Mouse (Mus musculus): ENCODE results near the gene Kcnh1. TPM values are rescaled to one million over a fixed set of nuclear protein-coding genes. Genes with fewer than 3 reads are reported as not detected.

Gene Kcnh1
- polyA plus RNA-seq, 1 experiment from 2014 or later = 0.94 TPM

DNA sequence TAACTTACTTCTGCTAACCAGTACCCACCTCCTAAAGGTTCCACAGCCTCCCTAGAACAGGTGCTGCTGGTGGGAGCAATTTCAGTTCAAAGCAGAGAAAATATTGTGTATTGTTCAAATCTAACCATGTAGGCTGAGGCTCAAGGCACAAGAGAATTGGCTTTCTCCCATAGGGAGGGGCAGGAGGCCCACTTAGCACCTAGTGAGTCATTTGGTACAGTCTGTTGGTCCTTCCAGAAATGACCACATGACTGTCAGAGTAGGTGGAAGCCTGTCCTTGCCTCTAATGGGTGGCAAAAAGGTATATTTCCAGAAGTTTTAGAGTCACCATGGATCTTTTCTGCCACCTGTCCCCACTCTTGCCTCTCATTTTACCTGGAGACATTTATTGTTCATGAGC is 290.9 kb downstream of the Kcnh1 start:
- no peak for ATAC-seq (ENCODE audit: low FRiP score, low read depth)
- H3K9me3 ChIP-seq = no peaks in the 10 kb centered on the region

DNA sequence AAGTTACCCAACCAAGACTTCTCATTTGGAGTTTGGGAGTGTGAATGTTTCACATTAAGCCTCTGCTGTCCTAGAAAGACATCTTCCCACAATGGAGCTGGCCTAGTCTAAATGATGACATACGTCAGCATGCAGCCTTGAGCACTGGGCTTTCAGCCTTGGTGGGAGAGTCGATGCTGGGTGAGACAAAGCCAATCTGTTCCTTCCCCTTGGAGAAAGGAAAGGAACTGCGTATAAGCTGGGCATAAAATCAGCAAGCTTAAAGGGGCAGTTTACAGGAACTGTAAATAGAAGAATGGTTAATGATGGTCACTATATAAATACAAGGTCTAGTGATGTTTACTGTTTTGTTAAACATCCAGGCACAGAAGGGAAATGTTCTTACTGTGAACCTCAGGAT is 294.5 kb downstream of the Kcnh1 start:
- Histone ChIP-seq H3K9me3 (no peaks in the 10 kb centered on the region), H3K9ac (replicated peaks) (no peak overlapping the region), H3K4me3 (no peak overlapping the region), H3K27ac (replicated peaks) (no peak overlapping the region), H3K27me3 (no peaks in the 10 kb centered on the region), H3K36me3 (no peaks in the 10 kb centered on the region), H3K4me2 (replicated peaks) (no peak overlapping the region), H3K4me1 (no peaks in the 10 kb centered on the region)
- no peak for ATAC-seq (ENCODE audit: low FRiP score, low read depth)
- 91% methylated on average over 3 of the region's 3 CpGs for WGBS

More for the DNA sequence above, 290.9 kb downstream of the Kcnh1 start:
- Histone ChIP-seq H3K9ac (replicated peaks) (no peak overlapping the region), H3K36me3 (no peaks in the 10 kb centered on the region), H3K4me3 (no peak overlapping the region), H3K27ac (replicated peaks) (no peak overlapping the region), H3K4me2 (replicated peaks) (no peak overlapping the region), H3K27me3 (no peaks in the 10 kb centered on the region), H3K4me1 (no peaks in the 10 kb centered on the region)

DNA sequence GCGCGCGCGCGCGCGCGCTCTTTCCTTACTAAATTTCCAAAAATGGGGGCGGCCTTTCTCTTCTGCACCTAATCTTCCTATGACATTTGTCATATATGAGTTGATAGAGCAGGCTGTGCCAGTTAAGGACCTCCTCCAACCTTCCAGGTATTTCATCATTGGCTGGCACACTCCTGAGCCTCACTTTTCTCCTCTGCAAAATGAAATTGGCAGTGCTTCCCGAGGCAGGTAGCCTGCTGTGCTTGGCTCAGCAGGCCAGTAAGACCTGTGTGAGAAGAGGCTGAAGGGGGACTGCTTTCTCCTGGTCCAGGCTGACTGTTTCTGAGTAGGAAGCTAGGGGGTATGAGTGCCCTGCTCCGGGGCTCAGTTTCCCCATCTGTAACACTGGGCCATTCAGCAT is 297.0 kb downstream of the Kcnh1 start:
- Histone ChIP-seq H3K4me1 (no peaks in the 10 kb centered on the region), H3K4me3 (no peak overlapping the region), H3K9me3 (no peaks in the 10 kb centered on the region), H3K4me2 (replicated peaks) (no peak overlapping the region), H3K27ac (replicated peaks) (no peak overlapping the region), H3K36me3 (no peaks in the 10 kb centered on the region), H3K9ac (replicated peaks) (no peak overlapping the region), H3K27me3 (no peaks in the 10 kb centered on the region)
- WGBS = 95% methylated on average over 11 of the region's 11 CpGs
- no peak for ATAC-seq (ENCODE audit: low FRiP score, low read depth)

DNA sequence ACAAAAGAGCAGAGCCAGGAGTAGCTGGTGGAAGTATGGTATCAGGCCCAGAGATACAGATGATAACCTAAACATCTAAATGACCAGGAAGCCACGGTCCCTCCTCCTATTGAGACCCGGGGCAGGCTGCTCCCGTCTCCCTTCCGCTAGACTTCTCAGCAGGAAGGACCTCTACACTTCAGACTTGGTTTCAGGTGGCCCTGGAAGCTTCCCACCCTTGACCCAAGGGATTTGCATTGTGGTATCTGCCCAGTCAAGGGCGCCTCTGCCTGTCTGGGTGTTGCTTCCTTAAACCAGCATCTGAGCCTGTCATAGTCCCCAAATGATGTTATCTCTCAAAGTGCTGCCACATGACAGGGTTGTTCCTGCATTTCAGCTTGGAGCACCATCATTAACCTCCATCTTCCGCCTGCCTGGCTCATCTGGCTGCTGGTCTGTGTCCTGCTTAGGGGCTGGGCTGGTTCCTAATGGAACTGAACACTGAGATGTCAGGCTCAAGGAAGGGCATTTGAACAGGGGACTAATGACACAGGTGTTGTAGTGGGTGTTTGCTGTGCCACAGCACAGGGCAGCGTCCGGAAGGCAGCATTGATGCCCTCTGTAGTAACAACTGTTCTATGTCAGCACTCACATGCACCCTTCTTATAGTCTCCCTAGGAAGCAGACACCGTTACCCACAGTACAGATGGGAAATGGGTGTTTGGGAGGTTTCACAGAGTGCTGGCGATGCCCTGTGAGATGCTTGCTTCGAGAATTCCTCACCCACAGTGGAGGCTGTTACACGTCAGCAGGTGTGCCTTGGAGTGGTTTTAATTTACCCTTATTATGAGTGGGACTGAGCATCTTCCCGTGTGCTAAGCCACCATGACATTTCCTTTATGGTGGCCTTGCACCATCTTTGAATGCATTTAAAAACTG is 299.6 kb downstream of the Kcnh1 start:
- no peak overlapping the region for H3K4me2 ChIP-seq (replicated peaks)
- H3K36me3 ChIP-seq = no peaks in the 10 kb centered on the region
- no peak overlapping the region for H3K27ac ChIP-seq (replicated peaks)
- no peaks in the 10 kb centered on the region for H3K4me1 ChIP-seq
- no peaks in the 10 kb centered on the region for H3K27me3 ChIP-seq
- H3K4me3 ChIP-seq = no peak overlapping the region
- WGBS = 80% methylated on average over 13 of the region's 13 CpGs
- no peak overlapping the region for H3K9ac ChIP-seq (replicated peaks)
- no peak for ATAC-seq (ENCODE audit: low FRiP score, low read depth)
- H3K9me3 ChIP-seq = no peaks in the 10 kb centered on the region

DNA sequence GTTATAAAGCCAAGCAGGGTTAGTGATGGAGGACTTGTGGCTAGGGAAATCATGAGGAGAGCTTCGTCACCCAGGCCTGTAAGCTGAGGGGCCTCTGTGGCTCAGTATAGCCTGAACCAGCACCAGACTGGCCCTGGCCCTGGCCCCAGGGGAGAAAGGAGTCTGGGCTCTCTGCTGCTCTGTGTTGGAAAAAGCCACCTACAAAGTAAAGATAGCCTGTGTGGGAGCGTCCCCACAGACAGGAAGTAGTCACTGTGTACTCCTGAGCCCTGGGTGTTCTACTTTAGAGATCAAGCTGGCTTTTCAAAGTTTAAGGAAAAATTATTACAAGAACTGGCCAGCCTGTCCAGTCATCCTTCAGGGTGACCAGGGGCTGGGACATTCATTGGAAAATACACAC is 306.9 kb downstream of the Kcnh1 start:
- no peak overlapping the region for H3K4me2 ChIP-seq (replicated peaks)
- no peak for ATAC-seq (ENCODE audit: low FRiP score, low read depth)
- WGBS = 90% methylated on average over 2 of the region's 2 CpGs

DNA sequence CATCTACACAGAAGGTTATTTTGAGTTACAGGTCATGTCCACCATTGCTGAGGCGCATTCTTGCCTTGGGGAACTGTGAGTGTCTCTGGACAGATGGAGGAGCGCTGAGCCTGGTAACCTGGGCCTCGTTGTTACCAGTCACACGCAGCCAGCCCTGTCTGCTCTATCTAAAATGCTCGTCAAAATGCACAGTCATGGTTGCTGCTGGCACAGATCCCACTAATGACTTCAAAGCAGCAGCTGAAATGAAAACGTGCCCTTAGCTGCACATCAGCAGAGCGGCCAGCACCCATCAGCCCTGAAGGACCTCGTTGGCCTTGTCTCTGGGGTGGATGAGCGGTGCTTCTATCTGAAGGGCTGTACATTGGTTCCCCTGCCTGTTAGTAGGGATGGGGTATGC is 311.4 kb downstream of the Kcnh1 start:
- no peak overlapping the region for H3K9ac ChIP-seq (replicated peaks)
- no peak for ATAC-seq (ENCODE audit: low FRiP score, low read depth)
- no peak overlapping the region for H3K27ac ChIP-seq (replicated peaks)
- no peaks in the 10 kb centered on the region for H3K36me3 ChIP-seq
- H3K9me3 ChIP-seq = no peaks in the 10 kb centered on the region
- H3K27me3 ChIP-seq = no peaks in the 10 kb centered on the region
- no peak overlapping the region for H3K4me2 ChIP-seq (replicated peaks)
- no peaks in the 10 kb centered on the region for H3K4me1 ChIP-seq
- H3K4me3 ChIP-seq = no peak overlapping the region
- 87% methylated on average over 9 of the region's 9 CpGs for WGBS

More for the DNA sequence above, 306.9 kb downstream of the Kcnh1 start:
- Histone ChIP-seq H3K9me3 (no peaks in the 10 kb centered on the region), H3K36me3 (no peaks in the 10 kb centered on the region), H3K9ac (replicated peaks) (no peak overlapping the region), H3K27ac (replicated peaks) (no peak overlapping the region), H3K27me3 (no peaks in the 10 kb centered on the region), H3K4me1 (no peaks in the 10 kb centered on the region), H3K4me3 (no peak overlapping the region)

DNA sequence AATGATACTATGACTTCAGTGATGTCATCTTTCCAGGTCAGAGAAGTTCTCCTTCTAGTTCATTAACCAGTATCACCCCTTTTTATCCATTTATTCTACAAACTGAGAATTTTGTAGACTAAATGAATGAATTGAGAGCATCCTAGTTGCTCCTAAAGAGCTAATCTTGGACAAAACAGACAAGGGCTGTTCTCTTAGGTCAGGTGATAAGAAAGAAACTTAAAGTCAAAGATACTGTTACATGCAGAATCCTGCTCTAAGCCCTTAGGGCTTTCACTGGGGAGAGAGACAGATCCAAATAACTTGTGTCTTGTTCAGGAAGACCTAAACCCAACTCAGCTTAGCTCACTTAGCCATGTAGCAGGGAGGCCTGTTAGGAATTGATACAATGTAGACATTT is 312.3 kb downstream of the Kcnh1 start:
- no peak for ATAC-seq (ENCODE audit: low FRiP score, low read depth)
- no peaks in the 10 kb centered on the region for H3K27me3 ChIP-seq
- H3K27ac ChIP-seq (replicated peaks) = no peak overlapping the region
- H3K9me3 ChIP-seq = no peaks in the 10 kb centered on the region
- H3K4me3 ChIP-seq = no peak overlapping the region
- H3K9ac ChIP-seq (replicated peaks) = no peak overlapping the region
- no peaks in the 10 kb centered on the region for H3K36me3 ChIP-seq
- H3K4me2 ChIP-seq (replicated peaks) = no peak overlapping the region
- H3K4me1 ChIP-seq = no peaks in the 10 kb centered on the region

DNA sequence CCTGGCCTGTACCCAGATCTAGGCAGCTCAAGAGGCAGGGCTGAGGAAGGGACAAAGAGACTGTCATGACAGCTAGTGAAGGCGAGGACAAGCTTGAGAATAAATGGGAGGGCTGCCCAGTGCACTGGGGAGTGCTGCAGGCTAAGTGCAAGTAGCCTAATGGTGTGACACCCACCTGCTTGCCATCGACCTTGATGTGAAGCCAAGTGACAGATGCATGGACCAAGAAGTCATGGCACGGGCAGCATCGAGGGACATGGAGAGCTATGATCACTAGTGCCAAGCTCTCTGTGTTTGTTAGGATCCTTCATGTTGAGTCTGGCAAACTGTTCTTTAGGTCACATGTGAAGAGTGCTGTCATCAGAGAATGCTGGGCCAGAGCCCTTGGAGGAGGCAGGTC is 313.1 kb downstream of the Kcnh1 start:
- H3K4me1 ChIP-seq = no peaks in the 10 kb centered on the region
- no peak overlapping the region for H3K4me3 ChIP-seq
- no peaks in the 10 kb centered on the region for H3K36me3 ChIP-seq
- H3K27ac ChIP-seq (replicated peaks) = no peak overlapping the region
- no peak for ATAC-seq (ENCODE audit: low FRiP score, low read depth)
- H3K27me3 ChIP-seq = no peaks in the 10 kb centered on the region
- H3K9ac ChIP-seq (replicated peaks) = no peak overlapping the region
- WGBS = 84% methylated on average over 4 of the region's 4 CpGs
- H3K4me2 ChIP-seq (replicated peaks) = no peak overlapping the region
- no peaks in the 10 kb centered on the region for H3K9me3 ChIP-seq

DNA sequence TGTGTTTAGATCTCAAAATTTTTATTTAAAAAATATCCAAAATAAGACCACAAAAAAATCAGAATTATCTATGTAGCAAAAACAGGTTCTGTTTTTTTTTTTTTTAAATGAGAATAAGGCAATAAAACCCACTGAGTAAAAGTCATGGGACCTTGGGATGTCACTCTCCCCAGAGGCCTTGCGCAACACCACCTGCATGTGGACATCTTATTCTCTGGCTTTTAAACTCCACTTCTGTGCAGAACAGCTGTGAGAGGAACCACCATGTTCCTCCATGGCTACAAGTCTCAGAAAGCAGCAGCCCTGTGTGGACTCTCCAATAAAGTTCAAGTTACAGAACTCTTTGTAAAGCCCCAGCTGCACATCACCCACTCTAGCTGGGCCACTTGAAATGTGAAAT is 322.2 kb downstream of the Kcnh1 start:
- H3K9ac ChIP-seq (replicated peaks) = no peak overlapping the region
- no peaks in the 10 kb centered on the region for H3K27me3 ChIP-seq
- 100% methylated on average over 1 of the region's 1 CpGs for WGBS
- no peaks in the 10 kb centered on the region for H3K9me3 ChIP-seq
- ATAC-seq (ENCODE audit: low FRiP score, low read depth) = no peak
- H3K4me3 ChIP-seq = no peak overlapping the region
- no peaks in the 10 kb centered on the region for H3K36me3 ChIP-seq
- H3K4me2 ChIP-seq (replicated peaks) = no peak overlapping the region
- H3K4me1 ChIP-seq = no peaks in the 10 kb centered on the region
- H3K27ac ChIP-seq (replicated peaks) = no peak overlapping the region

DNA sequence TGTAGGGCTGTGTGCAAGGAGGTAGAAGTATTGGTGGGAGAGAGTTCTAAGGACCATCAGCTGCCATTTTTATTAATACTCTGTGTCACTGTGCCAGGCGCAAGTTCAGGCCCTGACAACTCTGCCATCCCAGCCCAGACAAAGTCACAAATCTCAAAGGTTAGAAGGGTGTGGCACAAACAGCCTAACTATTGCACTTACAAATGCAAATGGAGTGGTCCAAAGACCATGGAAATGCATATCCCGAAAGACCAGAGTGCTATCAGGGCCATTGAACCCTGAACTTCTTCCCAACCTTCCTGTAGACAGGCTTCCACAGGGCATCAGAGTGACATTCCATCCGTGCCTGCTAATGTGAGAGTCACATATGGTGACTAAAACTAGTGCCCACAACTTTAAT is 324.8 kb downstream of the Kcnh1 start:
- Histone ChIP-seq H3K9ac (replicated peaks) (no peak overlapping the region), H3K4me3 (no peak overlapping the region), H3K27ac (replicated peaks) (no peak overlapping the region), H3K27me3 (no peaks in the 10 kb centered on the region), H3K36me3 (no peaks in the 10 kb centered on the region), H3K4me2 (replicated peaks) (no peak overlapping the region), H3K9me3 (no peaks in the 10 kb centered on the region), H3K4me1 (no peaks in the 10 kb centered on the region; the same call in 1 of the 2 replicates)
- 84% methylated on average over 3 of the region's 3 CpGs for WGBS
- ATAC-seq (ENCODE audit: low FRiP score, low read depth) = no peak

DNA sequence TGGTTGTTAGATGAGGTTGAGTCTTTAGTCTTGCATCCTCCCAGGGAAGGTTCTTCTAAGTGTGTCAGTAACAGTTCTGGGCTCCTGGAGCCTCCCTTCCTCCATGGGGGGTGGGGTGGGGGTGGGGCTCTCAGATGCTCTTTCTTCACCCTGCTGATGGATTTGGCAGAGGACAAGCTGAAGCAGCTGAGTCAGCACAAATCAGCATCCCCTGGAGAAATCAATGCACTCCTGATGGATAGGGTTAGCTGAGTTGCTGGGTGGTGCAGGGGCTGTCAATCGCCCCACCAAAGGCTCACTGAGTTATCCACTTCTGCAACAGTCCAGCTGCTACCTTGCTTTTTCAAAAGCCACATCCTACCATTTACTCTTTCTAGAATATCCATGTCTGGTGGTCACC is 329.1 kb downstream of the Kcnh1 start:
- peaks cover 29% of the 10 kb centered on the region for H3K4me1 ChIP-seq
- H3K36me3 ChIP-seq = no peaks in the 10 kb centered on the region
- H3K27ac ChIP-seq (replicated peaks) = no peak overlapping the region
- no peak for ATAC-seq (ENCODE audit: low FRiP score, low read depth)
- no peak overlapping the region for H3K9ac ChIP-seq (replicated peaks)
- no peaks in the 10 kb centered on the region for H3K9me3 ChIP-seq
- H3K27me3 ChIP-seq = no peaks in the 10 kb centered on the region
- 86% methylated on average over 1 of the region's 1 CpGs for WGBS
- H3K4me2 ChIP-seq (replicated peaks) = no peak overlapping the region
- no peak overlapping the region for H3K4me3 ChIP-seq

DNA sequence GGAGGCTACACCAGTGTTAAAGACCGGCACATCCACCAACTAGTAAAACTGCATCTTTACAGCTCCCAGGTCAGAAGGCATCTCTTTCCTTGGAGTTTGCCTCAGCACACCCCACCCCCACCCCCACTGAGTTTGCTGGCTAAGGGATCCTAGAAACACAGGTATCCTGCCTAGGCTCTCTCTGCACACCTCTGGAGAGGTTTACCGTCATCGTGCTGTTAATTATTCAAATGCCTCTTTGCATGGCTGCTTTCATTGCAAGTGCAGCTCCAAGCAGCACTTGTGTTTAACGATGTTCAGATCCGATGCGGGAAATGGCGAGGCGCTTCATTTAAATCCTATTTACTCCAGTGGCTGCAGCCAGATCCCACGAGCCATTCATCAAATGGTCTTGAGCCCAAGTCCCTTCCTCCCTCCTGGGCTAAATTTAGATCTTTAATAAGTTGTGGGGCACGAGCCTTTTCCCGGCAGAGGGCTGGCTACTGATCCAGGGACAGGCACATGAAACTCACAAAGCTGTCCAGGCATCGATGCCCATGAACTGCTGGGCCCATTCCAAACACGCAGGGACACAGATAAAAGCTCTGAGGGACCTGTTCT is 330.4 kb downstream of the Kcnh1 start:
- Histone ChIP-seq H3K27me3 (no peaks in the 10 kb centered on the region), H3K9me3 (no peaks in the 10 kb centered on the region), H3K4me2 (replicated peaks) (no peak overlapping the region; the same call in 1 of the 2 replicates), H3K4me3 (no peak overlapping the region), H3K9ac (replicated peaks) (no peak overlapping the region), H3K36me3 (no peaks in the 10 kb centered on the region), H3K27ac (replicated peaks) (no peak overlapping the region), H3K4me1 (peaks cover 35% of the 10 kb centered on the region)
- WGBS = 35% methylated on average over 13 of the region's 13 CpGs
- ATAC-seq (ENCODE audit: low FRiP score, low read depth) = no peak
